Mouse (Mus musculus) kidney, postnatal 4 days (tissue): ENCODE results near the gene Zfp423.

Experiments used
- DNase-seq, 2 experiments: peaks; one replicate each; pipeline ENCODE4 v3.0.0; 2021; ENCODE audit warnings: mixed read lengths in 2 of 2

Gene Zfp423

DNA sequence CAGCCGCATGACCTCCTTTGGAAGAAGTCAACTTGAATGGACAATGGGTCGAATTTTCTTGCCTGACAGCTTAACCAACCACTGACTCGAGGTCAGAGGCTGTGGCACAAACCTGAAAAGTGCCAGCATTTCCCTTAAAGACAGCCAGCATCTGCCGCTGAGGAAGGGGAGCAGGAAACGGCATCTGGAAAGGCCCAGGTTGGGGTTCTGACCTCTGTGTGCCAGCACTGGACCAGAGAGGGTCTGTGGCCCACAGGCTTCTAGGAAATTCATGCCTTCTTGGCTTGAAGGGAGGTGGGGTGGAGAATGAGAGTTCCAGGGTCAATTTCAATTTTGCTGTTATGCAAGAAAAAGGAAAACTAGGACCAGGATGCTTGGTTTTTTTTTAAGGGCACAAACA is 124.7 kb downstream of the Zfp423 start:
- no peak for DNase-seq

DNA sequence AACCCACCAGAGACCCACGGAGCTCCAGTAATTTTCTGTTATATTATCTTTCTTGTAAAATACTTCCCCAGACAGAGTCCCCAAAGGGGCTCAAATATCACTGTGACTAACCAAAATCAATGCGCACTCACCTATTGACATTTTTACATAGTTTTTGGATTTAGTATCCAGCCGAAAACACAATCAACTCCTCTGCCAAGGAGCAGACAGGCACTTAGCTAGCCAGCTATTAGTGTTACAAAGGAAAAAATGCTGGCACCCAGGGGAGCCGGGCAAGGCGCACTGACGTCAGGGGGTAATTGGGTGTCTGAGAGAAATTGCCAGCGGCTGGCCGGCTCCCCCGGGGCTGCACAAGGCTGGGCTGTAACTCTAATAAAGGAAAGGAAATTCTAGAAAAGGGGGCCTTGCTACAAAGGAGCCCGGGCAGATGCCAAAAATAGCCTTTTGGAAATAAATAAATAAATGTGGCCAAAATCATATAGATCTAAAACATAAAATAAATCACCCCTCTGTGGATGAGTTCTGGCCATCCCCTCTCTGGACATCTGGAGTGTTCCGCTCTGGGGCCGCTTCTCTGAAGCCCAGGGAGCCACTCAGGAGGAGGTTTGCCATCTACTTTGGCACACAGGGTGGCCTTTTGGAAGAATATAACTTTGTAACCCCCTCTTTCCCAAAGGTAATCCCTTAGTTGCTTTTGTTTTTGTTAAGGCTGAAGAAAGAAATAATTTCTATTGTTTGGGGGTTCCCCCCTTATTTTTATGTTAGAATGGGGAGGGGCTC is 125.4 kb downstream of the Zfp423 start:
- no peak for DNase-seq

DNA sequence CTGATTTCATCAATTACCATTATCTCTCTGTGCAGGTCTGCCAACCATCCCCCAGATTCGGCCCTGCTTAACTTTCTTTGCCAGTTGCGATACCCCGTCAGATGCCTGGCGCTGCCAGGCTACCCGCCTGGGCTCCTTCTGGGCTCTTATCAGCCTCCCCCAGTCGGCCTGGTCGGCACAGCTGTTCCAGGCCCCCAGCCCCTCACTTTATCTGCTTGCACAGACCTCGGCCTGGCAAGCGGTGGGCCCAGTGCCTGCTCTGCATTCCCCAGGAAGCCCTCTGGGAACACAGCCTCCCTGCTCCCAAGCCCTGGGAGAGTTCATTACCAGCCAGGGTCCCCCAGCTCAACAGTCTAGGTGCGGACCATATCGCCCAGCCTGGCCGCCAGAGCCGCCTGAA is 126.1 kb downstream of the Zfp423 start:
- no peak for DNase-seq

DNA sequence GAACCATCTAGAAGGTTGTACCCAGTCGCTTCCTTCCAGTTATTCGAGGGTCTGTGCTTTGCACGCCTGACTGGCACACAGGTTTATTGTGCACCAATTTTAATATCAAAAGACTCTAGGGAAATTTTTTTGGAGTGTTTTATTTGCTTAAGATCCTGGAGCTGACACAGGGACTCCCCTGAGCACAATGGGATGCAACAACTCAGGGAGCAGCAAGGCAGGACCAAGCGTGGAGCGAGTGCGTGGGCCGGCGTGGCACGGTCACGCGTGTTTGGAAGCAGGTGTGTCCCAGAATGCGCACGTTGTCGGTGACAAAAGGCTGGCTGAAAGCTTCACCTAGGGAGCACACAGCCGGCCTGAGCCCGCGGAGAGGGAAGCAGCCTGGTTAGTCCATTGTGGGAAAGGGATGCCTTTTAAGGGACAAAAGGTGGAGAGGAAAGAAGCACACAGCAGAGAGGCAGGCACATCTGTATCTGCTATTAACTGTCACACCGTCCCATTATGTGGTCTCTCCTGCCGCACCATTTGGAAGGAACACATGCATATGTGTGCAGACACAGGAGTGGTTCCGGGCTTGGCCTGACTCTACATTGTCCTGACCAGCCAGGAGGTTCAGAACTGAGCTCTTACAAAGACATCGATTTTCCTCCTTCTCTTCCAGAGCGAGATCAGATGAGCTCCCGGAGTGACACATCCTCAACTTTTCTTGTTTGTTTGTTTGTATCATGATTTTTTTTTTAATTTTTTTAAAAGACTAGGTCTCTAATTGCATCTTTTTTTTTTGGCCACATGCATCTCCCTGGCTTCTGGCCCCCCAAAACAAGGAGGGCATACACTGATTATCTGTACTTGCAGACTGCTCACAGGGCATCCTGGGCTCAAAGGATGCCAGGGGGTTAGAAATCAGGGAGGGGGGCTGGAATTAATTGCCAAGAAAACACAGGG is 126.7 kb downstream of the Zfp423 start:
- no peak for DNase-seq

DNA sequence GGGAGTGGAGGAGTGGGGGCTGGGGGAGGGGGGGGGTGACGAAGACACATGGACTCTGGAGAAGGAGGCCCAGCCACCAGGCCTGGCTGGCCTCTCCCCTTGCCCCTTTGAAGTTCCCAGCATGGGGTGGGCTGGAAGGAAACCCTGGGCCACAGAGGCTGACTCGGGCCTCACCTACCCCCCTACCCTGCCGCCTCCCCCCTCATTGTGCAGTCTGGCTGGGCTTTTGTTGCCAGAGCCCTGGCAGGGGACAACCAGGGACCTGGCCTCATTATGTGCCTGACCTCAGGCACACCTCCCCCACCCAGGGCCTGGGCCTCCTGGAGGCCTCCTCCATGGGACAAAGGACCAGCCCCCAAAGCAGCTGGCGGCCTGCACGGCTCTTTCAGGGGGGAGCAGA is 127.8 kb downstream of the Zfp423 start:
- DNase-seq, result peak in 1 of 2 experiments; percentile 52

DNA sequence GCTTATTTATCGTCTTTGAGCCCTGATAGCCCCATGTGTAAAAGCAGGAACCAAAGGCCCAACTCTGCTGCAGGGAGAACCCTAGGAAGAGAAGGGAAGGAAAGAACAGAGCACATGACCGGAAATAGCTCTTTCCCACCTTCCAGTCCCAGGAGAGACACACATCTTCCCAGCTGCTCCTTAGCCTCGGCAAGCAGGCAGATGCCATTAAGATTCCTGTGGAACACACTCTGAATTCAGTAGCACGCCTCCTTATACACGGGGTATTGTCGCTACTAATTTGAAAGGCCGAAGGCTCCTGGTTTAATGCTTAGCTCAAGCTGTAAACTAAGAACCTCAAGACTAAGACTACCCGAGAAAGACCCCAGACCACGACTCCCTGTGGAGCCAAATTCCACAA is 128.3 kb downstream of the Zfp423 start:
- DNase-seq, result peak in 1 of 2 experiments; percentile 40

DNA sequence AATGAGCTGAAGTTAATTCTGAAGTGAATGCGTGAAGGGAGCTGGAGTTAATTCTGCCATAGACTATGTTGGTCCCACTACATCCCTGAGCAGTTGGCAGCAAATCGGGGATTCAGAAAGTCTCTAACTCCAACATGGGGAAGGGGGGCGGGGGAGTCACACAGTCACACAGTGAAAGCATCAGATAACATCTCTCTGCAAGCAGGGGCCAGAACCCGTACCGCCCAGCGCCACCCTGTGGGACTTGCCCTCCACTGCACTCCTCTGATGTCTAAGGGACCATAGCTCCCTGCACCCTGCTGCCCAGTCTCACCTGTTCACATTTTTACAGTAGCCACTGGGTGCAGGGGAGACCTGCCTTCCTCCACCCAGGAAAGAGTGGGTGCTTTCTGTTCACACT is 129.2 kb downstream of the Zfp423 start:
- peak; percentile 62 to 73 for DNase-seq

DNA sequence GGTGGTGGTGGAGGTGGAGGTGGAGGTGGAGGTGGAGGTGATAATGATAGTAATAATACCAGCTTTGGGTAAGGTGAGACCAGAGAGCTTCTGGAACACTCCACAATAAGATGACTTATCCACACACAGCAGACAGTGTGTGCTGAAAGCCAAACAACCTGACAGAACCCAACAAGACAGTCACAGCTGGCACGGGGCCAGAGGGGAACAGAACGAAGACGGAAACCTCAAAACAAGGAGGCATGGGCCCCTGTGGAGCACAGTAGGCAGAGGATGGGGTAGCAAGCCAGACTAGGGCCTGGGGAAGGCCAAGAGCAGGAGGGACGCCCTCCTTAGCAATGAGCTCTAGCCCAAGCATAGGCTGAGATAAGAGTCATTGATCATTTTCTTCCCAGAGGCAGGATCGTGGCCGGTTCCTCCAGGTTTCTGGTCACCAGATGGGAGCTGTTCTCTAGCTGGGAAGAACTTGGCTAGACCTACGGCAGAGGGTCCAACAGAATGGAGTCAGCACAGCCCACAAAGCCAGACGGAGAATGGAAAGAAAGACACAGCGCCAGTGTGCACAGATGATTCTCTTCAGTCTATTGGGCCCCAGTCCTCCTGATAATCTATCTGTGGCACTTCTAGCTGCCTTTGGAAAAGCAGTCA is 133.3 kb downstream of the Zfp423 start:
- no peak for DNase-seq

DNA sequence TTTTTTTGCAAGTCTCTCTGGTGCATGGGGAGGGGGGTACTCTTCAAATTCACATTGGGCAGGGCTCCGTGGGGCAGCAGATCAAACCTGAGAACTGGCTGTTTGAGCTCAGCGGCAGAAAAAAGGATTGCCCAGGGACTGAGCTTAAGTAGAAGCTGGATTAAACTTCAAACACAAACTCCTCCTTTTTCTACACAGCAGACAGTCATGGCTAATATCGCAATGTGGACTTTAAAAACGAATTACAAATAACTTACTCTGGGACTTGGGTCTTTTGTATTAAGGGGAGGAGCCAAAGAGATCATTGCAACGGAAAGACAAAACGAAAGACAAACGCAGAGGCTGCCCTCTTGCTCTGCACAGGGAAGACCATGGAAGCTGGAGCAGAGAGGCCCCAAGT is 136.2 kb downstream of the Zfp423 start:
- DNase-seq, result no peak

DNA sequence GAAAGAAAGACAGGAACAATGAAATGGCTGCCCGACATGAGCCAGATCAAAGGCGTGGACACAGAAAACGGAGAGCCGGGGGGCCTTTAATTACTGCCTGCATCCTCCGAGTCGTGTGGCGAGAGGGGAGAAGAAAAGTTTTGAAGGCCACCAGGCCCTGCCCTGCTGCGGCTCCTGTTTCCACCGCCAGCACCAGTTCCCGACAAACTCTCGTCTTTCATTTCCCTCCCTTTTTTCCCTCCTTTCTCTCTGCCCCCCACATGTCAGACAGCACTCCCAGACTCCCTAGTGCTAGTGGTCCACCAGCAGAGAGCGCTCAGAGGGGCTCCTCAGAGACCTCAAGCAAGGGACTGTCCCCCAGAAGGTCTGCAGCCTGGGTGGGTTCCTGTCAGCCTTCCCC is 136.7 kb downstream of the Zfp423 start:
- peak; percentile 31 to 41 for DNase-seq

DNA sequence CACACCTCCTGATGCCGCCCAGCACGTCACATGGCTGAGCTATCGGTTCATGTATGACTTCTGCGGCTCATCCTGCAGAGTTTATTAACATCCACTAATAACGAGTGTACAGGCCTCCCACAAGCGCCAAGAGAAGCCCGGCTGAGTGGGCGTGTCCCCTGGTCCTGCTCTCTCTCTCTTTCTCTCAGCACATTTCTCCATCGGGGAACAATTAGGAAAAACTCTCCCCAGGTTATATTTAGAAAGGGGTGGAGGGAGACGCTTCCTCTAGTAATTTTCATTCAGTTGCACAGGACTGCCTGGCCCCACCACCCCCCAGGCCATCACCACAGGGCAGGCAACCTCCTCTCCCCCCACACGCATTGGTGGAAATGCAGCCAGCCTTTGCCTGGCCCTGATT is 137.2 kb downstream of the Zfp423 start:
- peak; percentile 38 to 52 for DNase-seq

DNA sequence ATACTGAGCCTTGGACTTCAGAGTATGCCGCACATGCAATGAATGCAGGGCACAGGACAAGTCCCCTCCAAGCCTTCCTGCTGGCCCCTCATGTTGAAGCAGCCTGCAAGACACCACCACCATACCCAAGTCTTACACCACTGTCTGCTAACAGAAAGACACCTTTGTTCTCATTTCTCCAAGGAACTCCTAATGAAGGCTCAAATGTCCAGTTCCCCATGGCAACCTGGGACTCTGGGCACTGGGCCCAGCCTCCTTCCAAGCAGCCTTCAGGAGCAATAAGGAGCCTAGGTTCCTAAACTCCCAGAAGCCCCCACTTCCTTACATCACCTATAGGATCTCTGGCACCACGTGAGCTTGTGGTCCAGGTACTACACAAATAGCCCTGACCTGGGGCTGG is 137.7 kb downstream of the Zfp423 start:
- DNase-seq, result peak in 1 of 2 experiments; percentile 38

DNA sequence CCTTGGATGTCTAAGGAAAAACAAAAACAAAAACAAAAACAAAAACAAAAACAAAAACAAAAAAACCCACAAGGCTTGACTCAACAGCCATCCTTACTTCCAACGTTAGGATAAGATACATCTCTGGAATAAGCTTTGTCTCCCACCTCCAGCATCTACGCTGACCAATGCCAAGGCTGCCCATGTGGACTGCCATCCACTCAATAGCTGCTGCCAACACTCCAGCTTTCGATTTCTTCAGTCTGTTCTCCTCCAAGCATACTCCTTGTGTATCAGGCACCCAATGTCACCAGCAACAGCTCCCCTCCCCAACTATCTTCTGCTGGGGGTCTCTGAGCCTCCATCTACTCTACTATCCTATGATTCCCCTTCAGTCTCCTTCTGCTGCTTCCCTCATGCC is 140.1 kb downstream of the Zfp423 start:
- no peak for DNase-seq

DNA sequence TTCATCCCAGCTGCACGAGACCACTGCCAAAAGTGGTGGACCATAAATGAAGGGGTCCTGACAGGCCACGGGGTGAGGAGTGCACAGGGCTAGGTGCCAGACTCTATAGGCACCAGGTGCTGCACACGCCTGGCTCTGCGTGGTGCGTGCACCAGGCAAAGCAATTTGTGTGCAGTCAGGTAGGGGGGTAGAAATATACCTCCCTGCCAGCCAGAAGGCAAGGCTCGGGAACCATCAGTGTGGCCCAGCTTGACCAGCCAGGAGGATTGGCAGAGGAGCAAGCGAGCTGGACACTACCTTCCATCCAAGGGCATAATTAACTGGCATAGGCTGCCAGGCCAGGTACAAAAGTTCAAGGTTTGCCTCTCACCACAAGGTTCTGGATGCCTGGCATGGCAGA is 140.9 kb downstream of the Zfp423 start:
- no peak for DNase-seq

DNA sequence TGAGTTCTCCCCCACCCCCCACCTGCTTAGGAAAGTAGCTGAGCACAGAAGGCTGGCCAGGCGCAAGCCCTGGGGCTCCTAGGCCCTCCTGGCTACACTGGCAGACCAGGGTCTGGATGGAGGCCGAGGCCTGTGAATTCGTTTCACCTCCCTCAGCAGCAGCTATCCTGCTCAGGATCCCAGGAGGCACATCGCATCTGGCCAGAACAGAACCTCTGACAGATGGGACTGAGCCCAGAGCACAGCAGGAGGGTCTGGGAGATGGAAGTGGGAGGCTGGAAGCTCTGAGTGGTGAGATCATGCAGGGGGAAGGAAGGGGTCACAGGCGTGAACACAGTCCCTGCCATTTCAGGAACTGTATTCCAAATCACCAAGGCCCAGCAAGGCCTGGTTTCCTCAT is 143.3 kb downstream of the Zfp423 start:
- no peak for DNase-seq

DNA sequence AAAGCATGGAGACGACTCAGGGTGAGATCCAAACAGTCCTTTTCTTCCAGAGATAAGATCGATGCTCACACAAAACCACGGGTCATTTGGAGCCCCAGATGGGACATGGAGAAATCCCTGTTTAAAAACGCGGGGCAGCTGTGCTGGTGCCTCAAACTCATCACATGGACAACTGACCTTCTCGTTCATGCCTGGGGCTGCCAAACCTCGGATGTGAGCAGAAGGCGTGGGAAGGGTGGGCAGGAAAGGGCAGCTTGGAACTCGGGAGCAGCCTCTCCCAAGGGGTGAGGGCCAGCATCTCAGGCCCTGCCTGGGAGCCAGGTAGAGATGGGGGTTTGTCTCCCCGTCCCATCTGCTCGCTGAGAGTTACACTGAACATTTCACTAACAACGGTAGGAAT is 146.7 kb downstream of the Zfp423 start:
- DNase-seq, result no peak

DNA sequence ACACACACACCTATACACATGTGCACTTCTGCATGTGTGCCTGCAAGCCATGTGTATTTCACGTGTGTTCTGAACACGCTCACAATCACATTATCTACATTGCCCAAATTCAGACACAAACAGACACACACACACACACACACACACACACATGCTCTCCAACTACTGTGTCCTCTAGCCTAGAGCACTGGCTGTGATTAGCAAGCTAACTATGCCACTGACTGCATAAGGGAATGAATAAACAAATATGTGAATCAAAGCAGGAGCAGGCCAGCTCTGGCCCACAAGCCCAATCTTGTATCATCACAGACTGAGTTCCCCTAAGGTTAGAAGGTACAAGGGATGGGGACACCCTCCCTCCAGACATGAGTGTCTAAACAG is 147.3 kb downstream of the Zfp423 start:
- DNase-seq, result no peak

DNA sequence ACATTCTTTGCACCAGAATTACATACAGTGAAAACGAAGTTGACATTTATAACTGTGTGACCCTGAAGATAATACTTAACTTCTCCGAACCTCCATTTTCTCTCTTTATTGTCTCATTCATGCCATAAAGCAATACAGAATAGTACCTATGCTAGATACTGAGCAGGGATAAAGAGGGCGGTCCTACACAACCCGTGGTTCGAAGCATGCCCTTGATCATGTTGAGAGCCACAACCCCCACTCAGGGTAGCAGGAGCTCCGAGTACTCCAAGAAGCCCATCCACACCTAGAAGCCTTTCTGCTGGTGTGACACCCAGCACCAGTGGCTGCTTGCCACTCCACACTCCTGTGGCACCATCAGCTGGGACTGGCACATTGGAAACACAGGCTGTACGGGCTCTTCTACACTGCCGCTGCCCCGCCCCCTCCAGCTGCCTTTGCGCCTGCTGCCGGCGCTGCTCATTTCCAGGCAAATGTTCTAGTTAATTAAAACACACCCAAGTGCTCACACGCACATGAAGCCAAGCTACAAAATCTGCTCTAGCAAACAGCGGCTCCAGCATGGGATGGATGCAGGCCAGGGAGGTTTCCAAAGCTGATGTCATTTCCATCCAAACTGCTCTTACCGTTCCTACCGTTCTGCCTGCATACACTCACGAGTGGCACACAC is 147.9 kb downstream of the Zfp423 start:
- peak; percentile 52 to 58 for DNase-seq

DNA sequence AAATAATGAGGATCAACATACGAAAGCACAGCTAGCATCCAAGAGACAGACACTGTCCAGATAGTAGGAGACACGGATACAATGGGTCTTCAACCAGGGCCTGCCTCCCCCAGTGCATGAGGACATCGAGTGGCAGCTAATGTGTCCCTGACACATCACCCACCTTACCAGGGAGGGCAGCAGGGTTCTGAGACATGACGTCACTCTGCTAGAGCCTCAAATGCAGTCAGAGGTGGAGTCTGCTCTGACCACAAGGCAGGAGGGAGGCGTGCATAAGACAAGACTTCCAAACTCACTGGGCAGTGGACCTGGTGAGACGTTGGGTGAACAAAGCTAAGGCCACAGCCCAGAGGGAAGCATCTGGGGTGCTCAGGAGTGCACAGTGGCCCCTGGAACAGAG is 148.6 kb downstream of the Zfp423 start:
- DNase-seq, result no peak

DNA sequence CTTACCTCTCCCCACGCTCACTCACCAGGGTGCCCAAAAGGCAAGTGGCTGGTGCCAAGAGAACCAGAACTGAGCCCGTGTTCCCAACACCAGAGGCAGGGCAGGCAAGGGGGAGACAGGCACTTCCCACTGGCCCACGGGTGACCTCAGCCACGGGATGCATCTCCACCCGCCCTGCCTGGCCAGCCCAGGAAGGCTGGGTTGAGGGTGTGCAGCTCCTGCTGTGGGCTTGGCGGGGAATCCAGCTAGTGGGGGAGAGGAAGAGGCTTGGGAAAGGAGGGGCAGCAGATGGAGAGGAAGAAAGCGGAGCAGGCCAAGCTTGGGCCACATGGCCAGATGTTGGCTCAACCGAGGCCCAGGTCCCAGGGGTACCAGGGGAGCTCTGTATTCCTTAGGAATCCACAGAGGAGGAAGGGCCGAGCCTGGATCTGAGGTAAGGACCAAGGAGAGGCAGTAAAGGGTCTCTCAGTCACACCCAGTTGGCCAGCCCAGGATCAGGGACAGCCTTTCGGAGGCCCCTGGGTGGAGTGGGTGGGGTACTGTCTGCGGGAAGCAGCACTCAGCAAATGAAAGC is 155.0 kb downstream of the Zfp423 start:
- peak; percentile 49 to 65 for DNase-seq

DNA sequence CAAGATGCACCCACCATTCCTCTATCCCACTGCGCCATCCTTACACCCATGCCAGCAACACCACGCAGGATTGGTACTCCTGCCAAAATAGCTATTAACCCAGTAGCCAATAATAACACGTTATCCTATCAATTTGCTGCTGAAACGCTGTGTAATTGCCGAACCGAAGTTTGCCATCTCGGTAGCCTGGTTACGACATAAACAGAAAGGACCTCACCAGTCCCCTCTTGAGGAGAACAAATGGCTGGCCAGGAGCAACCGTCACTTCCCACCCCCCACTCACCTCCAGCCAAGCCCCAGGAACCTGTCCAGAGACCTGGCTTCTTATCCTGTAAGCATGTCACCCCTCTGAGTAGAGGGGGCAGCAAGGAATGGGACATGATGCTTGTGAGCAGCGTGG is 156.0 kb downstream of the Zfp423 start:
- no peak for DNase-seq

DNA sequence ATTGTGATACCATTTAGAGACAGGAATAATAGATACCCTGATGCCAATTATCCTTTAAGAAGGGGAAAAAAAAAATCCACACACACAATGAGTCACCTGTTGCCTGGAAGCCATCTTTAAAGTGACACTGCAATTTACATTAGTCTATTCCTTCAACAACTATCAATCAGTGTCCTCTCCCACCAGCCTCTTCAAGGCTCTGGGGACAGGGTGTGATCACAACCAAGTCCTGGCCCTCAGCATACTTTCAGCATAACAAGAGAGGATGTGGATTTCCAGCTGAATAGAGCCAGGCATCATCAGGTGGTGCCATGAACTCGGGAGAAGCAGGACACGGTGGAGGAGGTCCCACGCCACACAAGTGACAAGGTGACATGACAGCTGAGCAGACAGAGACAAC is 156.8 kb downstream of the Zfp423 start:
- DNase-seq, result no peak

DNA sequence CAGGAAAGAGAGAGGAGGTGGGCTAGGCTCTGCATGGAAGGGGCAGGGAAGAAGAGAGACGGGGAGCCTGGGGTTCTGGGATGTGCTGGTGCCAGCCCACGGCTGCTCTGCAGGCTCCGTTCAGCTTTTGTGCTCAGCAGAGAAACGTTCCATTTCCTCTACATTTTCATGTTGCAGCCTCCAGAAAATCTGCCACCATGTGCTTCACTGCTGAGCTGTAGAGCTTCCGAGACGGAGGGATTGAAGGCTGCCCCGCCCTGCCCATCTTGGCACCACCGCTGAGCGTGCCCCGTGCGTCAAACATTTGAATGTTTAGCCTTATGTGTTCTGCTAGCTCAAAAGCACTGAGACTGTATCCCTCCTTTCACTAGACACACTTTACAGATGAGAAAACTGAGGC is 159.3 kb downstream of the Zfp423 start:
- no peak for DNase-seq
